Mouse (Mus musculus): ENCODE data around the gene Ddx49.

- TF ChIP-seq CTCF (IDR thresholded peaks at IDR 0.05; ENCODE audit: control insufficient read depth, insufficient read depth, insufficient replicate concordance, low read depth, low read length): no peak
- no peak for TF ChIP-seq POLR2A (IDR thresholded peaks at IDR 0.05; ENCODE audit: control insufficient read depth, low read depth, low read length)
Measured at GRCm38 (mm10) chr8:70344279-70344678, 42.0 kb upstream of the Ddx49 start.
